Mouse (Mus musculus) CH12.LX (cell line): ENCODE data around the gene Cfap61.

ENCODE experiments used
- CHD2 ChIP-seq: IDR thresholded peaks from 2 replicates; pipeline ENCODE4 v1.6.1; 2011; ENCODE audit warnings: low read length, improper control_type of control experiment
- CTCF ChIP-seq, 2 experiments: IDR thresholded peaks in 1 of 2; conservative IDR thresholded peaks in 1 of 2; 2 replicates each; pipeline ENCODE4 v1.5.1; 2011 to 2012; ENCODE audit warnings: low read depth in 2 of 2, low read length in 2 of 2, improper control_type of control experiment in 1 of 2, inconsistent platforms in 1 of 2, mild to moderate bottlenecking in 1 of 2, moderate library complexity in 1 of 2
- ELF1 ChIP-seq: IDR thresholded peaks from 2 replicates; pipeline ENCODE4 v1.6.1; 2014; ENCODE audit warnings: low read depth, mild to moderate bottlenecking, inconsistent platforms, low read length, improper control_type of control experiment
- EP300 ChIP-seq: IDR thresholded peaks from 2 replicates; pipeline ENCODE4 v1.6.1; 2011; ENCODE audit warnings: low read length, improper control_type of control experiment
- ETS1 ChIP-seq: conservative IDR thresholded peaks from 2 replicates; pipeline ENCODE4 v1.6.1; 2012; ENCODE audit warnings: low read depth, mild to moderate bottlenecking, inconsistent platforms, low read length, improper control_type of control experiment, moderate library complexity
- IRF4 ChIP-seq: IDR thresholded peaks from 2 replicates; pipeline ENCODE4 v1.6.1; 2014; ENCODE audit warnings: low read depth, mild to moderate bottlenecking, inconsistent platforms, low read length, improper control_type of control experiment
- MAFK ChIP-seq: IDR thresholded peaks from 2 replicates; pipeline ENCODE4 v1.6.1; 2011; ENCODE audit warnings: low read length, improper control_type of control experiment; ENCODE audit not compliant: insufficient replicate concordance
- NELFE ChIP-seq: IDR thresholded peaks from 2 replicates; pipeline ENCODE4 v1.6.1; 2011; ENCODE audit warnings: low read depth, low read length, improper control_type of control experiment
- POLR2A ChIP-seq: IDR thresholded peaks from 2 replicates; pipeline ENCODE4 v1.6.1; 2011; ENCODE audit warnings: low read depth, mild to moderate bottlenecking, improper control_type of control experiment, low read length
- POLR2AphosphoS2 ChIP-seq: IDR thresholded peaks from 2 replicates; pipeline ENCODE4 v1.6.1; 2011; ENCODE audit warnings: low read depth, low read length, improper control_type of control experiment
- RCOR1 ChIP-seq: conservative IDR thresholded peaks from 2 replicates; pipeline ENCODE4 v1.6.1; 2012; ENCODE audit warnings: low read depth, mild to moderate bottlenecking, inconsistent platforms, low read length, improper control_type of control experiment
- UBTF ChIP-seq: IDR thresholded peaks from 2 replicates; pipeline ENCODE4 v1.6.1; 2012; ENCODE audit warnings: low read depth, mild to moderate bottlenecking, inconsistent platforms, low read length, improper control_type of control experiment, moderate library complexity
- USF1 ChIP-seq: IDR thresholded peaks from 2 replicates; pipeline ENCODE4 v1.6.1; 2014; ENCODE audit warnings: low read depth, mild to moderate bottlenecking, inconsistent platforms, low read length, improper control_type of control experiment
- ZNF384 ChIP-seq: IDR thresholded peaks from 2 replicates; pipeline ENCODE4 v1.6.1; 2012; ENCODE audit warnings: low read depth, low read length, improper control_type of control experiment, inconsistent platforms

- TF ChIP-seq UBTF, result no peak
- TF ChIP-seq CTCF (conservative IDR thresholded peaks at IDR 0.05 in 1 of 2, IDR thresholded peaks at IDR 0.05 in 1 of 2; ENCODE audit: low read depth in 2 of 2, low read length in 2 of 2), result no peak
- no peak for TF ChIP-seq EP300
- no peak for TF ChIP-seq POLR2AphosphoS2
- no peak for TF ChIP-seq RCOR1
- no peak for TF ChIP-seq MAFK
- no peak for TF ChIP-seq ELF1
- no peak for TF ChIP-seq CHD2
- no peak for TF ChIP-seq POLR2A
- no peak for TF ChIP-seq ETS1
- no peak for TF ChIP-seq IRF4
- TF ChIP-seq NELFE, result no peak
- no peak for TF ChIP-seq ZNF384
- TF ChIP-seq USF1, result no peak
These were observed 282.8 kb downstream of the Cfap61 start for GRCm38 (mm10) chr2:146217227-146217980.
